Mouse (Mus musculus) forebrain, postnatal 0 days (tissue): ENCODE results near the gene Fbxo2. TPM values are rescaled to one million over a fixed set of nuclear protein-coding genes. Genes with fewer than 3 reads are reported as not detected.
"Not testable (repeated sequence)": the region's sequence is repeated elsewhere in the genome, so short reads cannot be mapped to it uniquely, and the experiment has no call there.

Experiments
- ATAC-seq: fragments of 200-750 bp; cut with Nextera tagmentation; 2 replicates; pipeline ENCODE4 v1.8.0; 2017; ENCODE audit warnings: mild to moderate bottlenecking, moderate library complexity
- DNase-seq: peaks from one replicate; pipeline ENCODE4 v3.0.0-alpha.2; 2015
- H3K27ac ChIP-seq: fragments of 300-500 bp; sonication (generic); 2 replicates; pipeline ENCODE4 v1.5.1; 2014; ENCODE audit warnings: low read depth, mild to moderate bottlenecking, antibody characterized with exemption, low read length, moderate library complexity, mixed read lengths
- H3K27me3 ChIP-seq: fragments of 300-500 bp; sonication (generic); 2 replicates; pipeline ENCODE4 v1.6.1; 2014; ENCODE audit warnings: mild to moderate bottlenecking, low read length, mixed read lengths; ENCODE audit not compliant: insufficient read depth
- H3K36me3 ChIP-seq: fragments of 300-500 bp; sonication (generic); 2 replicates; pipeline ENCODE4 v1.6.1; 2014; ENCODE audit warnings: mild to moderate bottlenecking, moderate library complexity; ENCODE audit not compliant: insufficient read depth
- H3K4me1 ChIP-seq: fragments of 300-500 bp; sonication (generic); 2 replicates; pipeline ENCODE4 v1.6.1; 2014; ENCODE audit warnings: antibody characterized with exemption; ENCODE audit not compliant: insufficient read depth
- H3K4me2 ChIP-seq: fragments of 300-500 bp; sonication (generic); 2 replicates; pipeline ENCODE4 v1.6.1; 2014; ENCODE audit warnings: low read depth, mild to moderate bottlenecking, moderate library complexity
- H3K4me3 ChIP-seq: fragments of 300-500 bp; sonication (generic); 2 replicates; pipeline ENCODE4 v1.5.1; 2014; ENCODE audit warnings: low read depth, low read length, mixed read lengths
- H3K9ac ChIP-seq: fragments of 300-500 bp; sonication (generic); 2 replicates; pipeline ENCODE4 v1.6.1; 2014; ENCODE audit warnings: mild to moderate bottlenecking
- H3K9me3 ChIP-seq: fragments of 300-500 bp; sonication (generic); 2 replicates; pipeline ENCODE4 v1.6.1; 2016; ENCODE audit warnings: low read length
- CTCF ChIP-seq: sonication (generic); IDR thresholded peaks from 2 replicates; pipeline ENCODE4 v1.5.1; 2016; ENCODE audit warnings: antibody characterized with exemption, control low read depth, low read depth
- WGBS: fragments of 180-500 bp; shearing (Covaris S2); extraction: QIAGEN DNeasy Blood & Tissue Kit; methylation state at CpG from one replicate; pipeline ENCODE4 v1.1.7; 2014; 5-methylcytosine and 5-hydroxymethylcytosine counted together
- polyA plus RNA-seq: library from polyadenylated mRNA; unstranded; fragments of >200 nt; fragmentation: Nextera tagmentation; extraction: Ambion mirVana; gene quantifications from 2 replicates; pipeline ENCODE4 v1.2.1, GENCODE M21; 2015
- total RNA-seq: library from RNA; depleted of rRNA; stranded (reverse); fragments of >200 nt; gene quantifications from 2 replicates; pipeline ENCODE4 v1.2.3, GENCODE M21; 2014; rRNA removed

Fbxo2 gene
- total RNA-seq (10.2 and 11.9 TPM in 2 replicates), polyA plus RNA-seq (11.4 and 15.6 TPM in 2 replicates)

- peaks cover 26% of the 10 kb centered on the region for H3K27me3 ChIP-seq
- H3K9ac ChIP-seq, result peak within 1 kb of the TSS; percentile 83
- peaks cover 17% of the 10 kb centered on the region for H3K4me1 ChIP-seq
- peak; percentile 33; the same call in 1 of the 2 replicates for TF ChIP-seq CTCF
- DNase-seq (peak; percentile 60), ATAC-seq (peak; percentile 52)
- 2% methylated on average over 42 of the region's 43 CpGs for WGBS
- H3K27ac ChIP-seq, result peak within 1 kb of the TSS; percentile 78
- H3K4me2 ChIP-seq, result peak within 1 kb of the TSS; percentile 97
- no peaks in the 10 kb centered on the region for H3K9me3 ChIP-seq
- H3K36me3 ChIP-seq, result peaks cover 19% of the 10 kb centered on the region
- H3K4me3 ChIP-seq, result peak within 1 kb of the TSS; percentile 71
Measured at GRCm38 (mm10) chr4:148160436-148161390, at the start of gene Fbxo2, which contains the start of gene Fbxo44. TSS of gene Fbxo2 (plus strand) at chr4:148160621. TSS of gene Fbxo44 (minus strand) at chr4:148160482.

GRCm38 (mm10) chr4:148112519-148112918 lies 47.9 kb upstream of the Fbxo2 start:
- H3K4me2 ChIP-seq, result no peak overlapping the region
- peaks cover 13% of the 10 kb centered on the region for H3K4me1 ChIP-seq
- TF ChIP-seq CTCF, result no peak
- no peaks in the 10 kb centered on the region for H3K9me3 ChIP-seq
- no peak for ATAC-seq
- H3K27ac ChIP-seq, result no peak overlapping the region
- 87% methylated on average over 12 of the region's 12 CpGs for WGBS
- no peak overlapping the region for H3K4me3 ChIP-seq
- no peak for DNase-seq
- peaks cover 38% of the 10 kb centered on the region for H3K36me3 ChIP-seq
- H3K27me3 ChIP-seq, result no peaks in the 10 kb centered on the region
- H3K9ac ChIP-seq, result no peak overlapping the region

GRCm38 (mm10) chr4:148114758-148115391 lies 45.5 kb upstream of the Fbxo2 start:
- H3K4me2 ChIP-seq, result peak overlapping the region; percentile 23; the same call in 1 of the 2 replicates

GRCm38 (mm10) chr4:148115467-148115866 lies 45.0 kb upstream of the Fbxo2 start:
- no peak for DNase-seq
- H3K36me3 ChIP-seq, result peaks cover 20% of the 10 kb centered on the region; the same call in 1 of the 2 replicates
- H3K4me3 ChIP-seq, result no peak overlapping the region
- no peak overlapping the region for H3K27ac ChIP-seq
- no peaks in the 10 kb centered on the region for H3K27me3 ChIP-seq
- ATAC-seq, result peak; percentile 19; the same call in 1 of the 2 replicates
- no peak overlapping the region for H3K4me2 ChIP-seq
- 0 out of 2 replicates have a peak overlapping the region, but pooled peaks have one; percentile 31 for H3K9ac ChIP-seq
- no peaks in the 10 kb centered on the region for H3K9me3 ChIP-seq
- 11% methylated on average over 15 of the region's 15 CpGs for WGBS
- H3K4me1 ChIP-seq, result peaks cover 11% of the 10 kb centered on the region
- peak; percentile 43; the same call in 1 of the 2 replicates for TF ChIP-seq CTCF

More at GRCm38 (mm10) chr4:148114758-148115391, 45.5 kb upstream of the Fbxo2 start:
- TF ChIP-seq CTCF, result peak; percentile 99
- Histone ChIP-seq H3K9ac (peak overlapping the region; percentile 31; the same call in 1 of the 2 replicates), H3K27me3 (no peaks in the 10 kb centered on the region), H3K36me3 (peaks cover 26% of the 10 kb centered on the region), H3K27ac (peak overlapping the region; percentile 40; the same call in 1 of the 2 replicates), H3K9me3 (no peaks in the 10 kb centered on the region), H3K4me3 (no peak overlapping the region), H3K4me1 (peaks cover 8% of the 10 kb centered on the region)
- ATAC-seq (peak; percentile 92), DNase-seq (peak; percentile 93)
- WGBS, result 5% methylated on average over 15 of the region's 15 CpGs

GRCm38 (mm10) chr4:148116657-148117056 lies 43.8 kb upstream of the Fbxo2 start:
- H3K4me1 ChIP-seq, result peaks cover 18% of the 10 kb centered on the region
- H3K9me3 ChIP-seq, result no peaks in the 10 kb centered on the region
- 80% methylated on average over 4 of the region's 4 CpGs for WGBS
- ATAC-seq (no peak), DNase-seq (no peak)
- peak; percentile 51 for TF ChIP-seq CTCF
- no peak overlapping the region for H3K4me2 ChIP-seq
- no peak overlapping the region for H3K27ac ChIP-seq
- H3K27me3 ChIP-seq, result no peaks in the 10 kb centered on the region
- H3K4me3 ChIP-seq, result no peak overlapping the region
- peaks cover 20% of the 10 kb centered on the region; the same call in 1 of the 2 replicates for H3K36me3 ChIP-seq
- H3K9ac ChIP-seq, result no peak overlapping the region

GRCm38 (mm10) chr4:148117392-148117791 lies 43.0 kb upstream of the Fbxo2 start:
- WGBS, result 85% methylated on average over 4 of the region's 4 CpGs
- ATAC-seq, result no peak

GRCm38 (mm10) chr4:148119578-148119977 lies 40.8 kb upstream of the Fbxo2 start:
- not testable (repeated sequence) for ATAC-seq, H3K4me2 ChIP-seq, H3K4me3 ChIP-seq, H3K27me3 ChIP-seq, H3K9me3 ChIP-seq, H3K9ac ChIP-seq, DNase-seq, H3K27ac ChIP-seq, H3K36me3 ChIP-seq
- WGBS, result 89% methylated on average over 9 of the region's 9 CpGs
- peaks cover 26% of the 10 kb centered on the region for H3K4me1 ChIP-seq

More at GRCm38 (mm10) chr4:148117392-148117791, 43.0 kb upstream of the Fbxo2 start:
- no peak overlapping the region for H3K4me2 ChIP-seq
- H3K27me3 ChIP-seq, result no peaks in the 10 kb centered on the region
- TF ChIP-seq CTCF, result peak; percentile 53
- no peak overlapping the region for H3K4me3 ChIP-seq
- H3K9me3 ChIP-seq, result no peaks in the 10 kb centered on the region
- no peak overlapping the region for H3K27ac ChIP-seq
- H3K36me3 ChIP-seq, result peaks cover 17% of the 10 kb centered on the region; the same call in 1 of the 2 replicates
- peaks cover 24% of the 10 kb centered on the region for H3K4me1 ChIP-seq
- H3K9ac ChIP-seq, result no peak overlapping the region
- no peak for DNase-seq
